Mouse (Mus musculus): Measurements from ENCODE around the gene Ano7. TPM values are rescaled to one million over a fixed set of nuclear protein-coding genes. Genes with fewer than 3 reads are reported as not detected.
A peak's percentile ranks its signal among the peaks of the same experiment; 100 is the strongest.
"Not testable (repeated sequence)": the region's sequence is repeated elsewhere in the genome, so short reads cannot be mapped to it uniquely, and the experiment has no call there.

Gene Ano7
- total and polyA plus RNA-seq, 3 experiments = 0.03 TPM; not detected in 2

- DNase-seq (ENCODE audit: low read depth, low spot score); H3K4me3 ChIP-seq (ENCODE audit: control insufficient read depth in 1 of 2, insufficient read depth in 1 of 2, low read depth in 2 of 2, low read length in 2 of 2); H3K9ac ChIP-seq (ENCODE audit: control insufficient read depth, low read depth, low read length, poor library complexity, severe bottlenecking); H3K27me3 ChIP-seq (ENCODE audit: control insufficient read depth in 1 of 2, insufficient read depth in 2 of 2, low read length in 2 of 2); H3K9me3 ChIP-seq (replicated peaks; ENCODE audit: insufficient read depth, low read length); H3K27ac ChIP-seq (ENCODE audit: control insufficient read depth, low read depth, low read length): not testable (repeated sequence)
- Histone ChIP-seq H3K36me3 (ENCODE audit: control insufficient read depth in 1 of 2, insufficient read depth in 2 of 2, low read length in 2 of 2) (peaks cover 0 to 15% of the 10 kb centered on the region in 2 experiments; a peak in 3 of 4 replicates), H3K4me1 (ENCODE audit: control insufficient read depth in 1 of 2, insufficient read depth in 2 of 2, low read length in 2 of 2) (peaks cover 11% of the 10 kb centered on the region in 2 experiments; a peak in 3 of 4 replicates), H3K79me2 (ENCODE audit: control insufficient read depth, insufficient read depth, low read length, poor library complexity) (peaks cover 38% of the 10 kb centered on the region)
- TF ChIP-seq CTCF (IDR thresholded peaks at IDR 0.05 in 2 of 3, conservative IDR thresholded peaks at IDR 0.05 in 1 of 3; ENCODE audit: control insufficient read depth in 1 of 3, insufficient read depth in 1 of 3, low read depth in 2 of 3, low read length in 3 of 3, poor library complexity in 1 of 3, severe bottlenecking in 1 of 3) = peak in 2 of 3 experiments; percentile 21 to 31; a peak in 2 of 6 replicates
Measured at GRCm38 (mm10) chr1:93450118-93450517, 76.4 kb downstream of the Ano7 start.

- H3K4me1 ChIP-seq (ENCODE audit: control insufficient read depth in 1 of 2, insufficient read depth in 2 of 2, low read length in 2 of 2) = peaks cover 6 to 8% of the 10 kb centered on the region in 2 experiments; a peak in 3 of 4 replicates
- no peaks in the 10 kb centered on the region for H3K9me3 ChIP-seq (replicated peaks; ENCODE audit: insufficient read depth, low read length)
- peaks cover 12% of the 10 kb centered on the region in 2 experiments for H3K36me3 ChIP-seq (ENCODE audit: control insufficient read depth in 1 of 2, insufficient read depth in 2 of 2, low read length in 2 of 2)
- no peak overlapping the region for H3K27ac ChIP-seq (ENCODE audit: control insufficient read depth, low read depth, low read length)
- no peak for DNase-seq (ENCODE audit: low read depth, low spot score)
- no peak overlapping the region for H3K4me3 ChIP-seq (ENCODE audit: control insufficient read depth in 1 of 2, insufficient read depth in 1 of 2, low read depth in 2 of 2, low read length in 2 of 2)
- TF ChIP-seq SIN3A (IDR thresholded peaks at IDR 0.05; ENCODE audit: low read length) (0 out of 2 replicates have a peak, but pooled peaks have one; percentile 15), RCOR1 (IDR thresholded peaks at IDR 0.05; ENCODE audit: low read depth, low read length) (0 out of 2 replicates have a peak, but pooled peaks have one; percentile 44), MEF2A (IDR thresholded peaks at IDR 0.05; ENCODE audit: extremely low read depth, insufficient replicate concordance, low read depth, low read length, poor library complexity, severe bottlenecking) (no peak), USF1 (IDR thresholded peaks at IDR 0.05; ENCODE audit: low read depth, low read length) (peak; percentile 23; the same call in 1 of the 2 replicates), SMC3 (IDR thresholded peaks at IDR 0.05; ENCODE audit: low read depth, low read length) (no peak)
- no peak overlapping the region for H3K9ac ChIP-seq (ENCODE audit: control insufficient read depth, low read depth, low read length, poor library complexity, severe bottlenecking)
- H3K79me2 ChIP-seq (ENCODE audit: control insufficient read depth, insufficient read depth, low read length, poor library complexity) = peaks cover 31% of the 10 kb centered on the region
- no peaks in the 10 kb centered on the region for H3K27me3 ChIP-seq (ENCODE audit: control insufficient read depth in 1 of 2, insufficient read depth in 2 of 2, low read length in 2 of 2)
Measured at GRCm38 (mm10) chr1:93453721-93454255, 80.1 kb downstream of the Ano7 start.

Other genes with a start within 250 kb of the Ano7 start
- gene Agxt, start 238.7 kb upstream of the Ano7 start, total RNA-seq (2012; rRNA removed) = not detected in 2 replicates
- not detected for gene Agxt, start 238.7 kb upstream of the Ano7 start, polyA plus RNA-seq (2012; ENCODE audit: insufficient read depth in 1 of 2, insufficient read length in 2 of 2, low read depth in 1 of 2, low replicate concordance in 2 of 2, missing spikeins in 1 of 2)
- gene 2310007B03Rik, start 213.0 kb upstream of the Ano7 start, total RNA-seq (2012; rRNA removed) = not detected in 2 replicates
- not detected for gene 2310007B03Rik, start 213.0 kb upstream of the Ano7 start, polyA plus RNA-seq (2012; ENCODE audit: insufficient read depth in 1 of 2, insufficient read length in 2 of 2, low read depth in 1 of 2, low replicate concordance in 2 of 2, missing spikeins in 1 of 2)
- gene Crocc2, start 205.2 kb upstream of the Ano7 start, total RNA-seq (2012; rRNA removed) = not detected in 2 replicates
- gene Crocc2, start 205.2 kb upstream of the Ano7 start, polyA plus RNA-seq (2012; ENCODE audit: insufficient read depth in 1 of 2, insufficient read length in 2 of 2, low read depth in 1 of 2, low replicate concordance in 2 of 2, missing spikeins in 1 of 2) = not detected
- 0.07 and 0.12 TPM in 2 replicates for gene Sned1, start 138.1 kb upstream of the Ano7 start, total RNA-seq (2012; rRNA removed)
- under 1 TPM in 1 of 2 experiments, not detected in 1; 0.13 TPM for gene Sned1, start 138.1 kb upstream of the Ano7 start, polyA plus RNA-seq (2012; ENCODE audit: insufficient read depth in 1 of 2, insufficient read length in 2 of 2, low read depth in 1 of 2, low replicate concordance in 2 of 2, missing spikeins in 1 of 2)
- 29.8 and 34.6 TPM in 2 replicates for gene Mterf4, start 68.0 kb upstream of the Ano7 start, total RNA-seq (2012; rRNA removed)
- gene Mterf4, start 68.0 kb upstream of the Ano7 start, polyA plus RNA-seq (2012; ENCODE audit: insufficient read depth in 1 of 2, insufficient read length in 2 of 2, low read depth in 1 of 2, low replicate concordance in 2 of 2, missing spikeins in 1 of 2) = 10 to 100 TPM in 1 of 2 experiments, not detected in 1; 33.9 TPM
- gene Ppp1r7, start 31.1 kb upstream of the Ano7 start, total RNA-seq (2012; rRNA removed) = 32.4 and 36.6 TPM in 2 replicates
- 100 to 1,000 TPM in 1 of 2 experiments, 10 to 100 TPM in 1; 74.9 to 131 TPM for gene Ppp1r7, start 31.1 kb upstream of the Ano7 start, polyA plus RNA-seq (2012; ENCODE audit: insufficient read depth in 1 of 2, insufficient read length in 2 of 2, low read depth in 1 of 2, low replicate concordance in 2 of 2, missing spikeins in 1 of 2)
- gene Pask, start 30.4 kb upstream of the Ano7 start, total RNA-seq (2012; rRNA removed) = 17.4 and 22.5 TPM in 2 replicates
- 10 to 100 TPM in 1 of 2 experiments, not detected in 1; 19.0 TPM for gene Pask, start 30.4 kb upstream of the Ano7 start, polyA plus RNA-seq (2012; ENCODE audit: insufficient read depth in 1 of 2, insufficient read length in 2 of 2, low read depth in 1 of 2, low replicate concordance in 2 of 2, missing spikeins in 1 of 2)
- gene Hdlbp, start 104.9 kb downstream of the Ano7 start, total RNA-seq (2012; rRNA removed) = 141 and 160 TPM in 2 replicates
- 1,000 to 10,000 TPM in 1 of 2 experiments, 100 to 1,000 TPM in 1; 271 to 1,954 TPM for gene Hdlbp, start 104.9 kb downstream of the Ano7 start, polyA plus RNA-seq (2012; ENCODE audit: insufficient read depth in 1 of 2, insufficient read length in 2 of 2, low read depth in 1 of 2, low replicate concordance in 2 of 2, missing spikeins in 1 of 2)
- gene Farp2, start 138.1 kb downstream of the Ano7 start, total RNA-seq (2012; rRNA removed) = 10.8 and 12.0 TPM in 2 replicates
- 1 to 10 TPM in 1 of 2 experiments, not detected in 1; 9.7 TPM for gene Farp2, start 138.1 kb downstream of the Ano7 start, polyA plus RNA-seq (2012; ENCODE audit: insufficient read depth in 1 of 2, insufficient read length in 2 of 2, low read depth in 1 of 2, low replicate concordance in 2 of 2, missing spikeins in 1 of 2)

All from MEL (cell line).